9 mouse cellular contexts compared by ENCODE assay signal in genomic region chr15:80340348-80340747, GRCm38 (mm10). TPM values are rescaled to one million over a fixed set of nuclear protein-coding genes. Genes with fewer than 3 reads are reported as not detected.
DNase-seq lines count a peak whose midpoint lies in the region; ATAC-seq and TF ChIP-seq lines count a peak whose summit lies in the region.
"Had no signal": no experiment of that assay in that cellular context is flagged by ENCODE, and none has a peak within 500 bp of the region (broad histone marks: within the 10 kb centered on the region; RNA-seq: fewer than 3 reads in every experiment).

No protein-coding gene starts in this region.

- peak; percentile 62; the same call in 1 of the 2 replicates for TF ChIP-seq CTCF in cortical plate, adult 2 months (IDR thresholded peaks at IDR 0.05; ENCODE audit: extremely low read depth, insufficient read depth, low read length)

- H3K4me1 ChIP-seq in intestine, embryonic 14.5 days (replicated peaks; ENCODE audit: control insufficient read depth, insufficient read depth, low read length) = no peaks in the 10 kb centered on the region
- H3K4me1 ChIP-seq in intestine, embryonic 16.5 days (ENCODE audit: control insufficient read depth, insufficient read depth, low read length) = no peaks in the 10 kb centered on the region
- no peaks in the 10 kb centered on the region for H3K4me1 ChIP-seq in cortical plate, adult 2 months (ENCODE audit: control insufficient read depth, insufficient read depth, low read length)
- no peaks in the 10 kb centered on the region for H3K4me1 ChIP-seq in liver, embryonic 13.5 days (replicated peaks)

- no peak for TF ChIP-seq POLR2A in cortical plate, adult 2 months (IDR thresholded peaks at IDR 0.05; ENCODE audit: extremely low read depth, insufficient read depth, low read length)

- no peaks in the 10 kb centered on the region for H3K36me3 ChIP-seq in intestine, embryonic 14.5 days (ENCODE audit: control insufficient read depth, insufficient read depth, low read length)
- H3K36me3 ChIP-seq in intestine, embryonic 16.5 days (ENCODE audit: control insufficient read depth, insufficient read depth, low read length) = no peaks in the 10 kb centered on the region
- H3K36me3 ChIP-seq in liver, embryonic 13.5 days = no peaks in the 10 kb centered on the region

- 78% methylated on average over 2 of the region's 2 CpGs for WGBS in intestine, embryonic 14.5 days
- 80% methylated on average over 2 of the region's 2 CpGs for WGBS in intestine, embryonic 16.5 days
- WGBS in liver, embryonic 13.5 days (ENCODE audit: insufficient replicate concordance) = 62% methylated on average over 2 of the region's 2 CpGs

- DNase-seq in CD4-positive, CD25-positive, alpha-beta regulatory T cell, adult 2 months (ENCODE audit: low read depth, low spot score) = peak; percentile 73
- peak; percentile 74 for DNase-seq in intestine, embryonic 14.5 days (ENCODE audit: low spot score)
- peak; percentile 31 to 44 for DNase-seq in CD8-positive naive resting alpha-beta T cell, adult 2 months (ENCODE audit: low read depth in 2 of 2, low spot score in 2 of 2)
- DNase-seq in liver, embryonic 13.5 days = peak; percentile 22
- DNase-seq in testis, postnatal 10 days (ENCODE audit: low spot score) = peak; percentile 73

- no peaks in the 10 kb centered on the region for H3K27me3 ChIP-seq in intestine, embryonic 14.5 days (replicated peaks; ENCODE audit: control insufficient read depth, insufficient read depth, low read length)
- H3K27me3 ChIP-seq in intestine, embryonic 16.5 days (replicated peaks; ENCODE audit: control insufficient read depth, insufficient read depth, low read length) = no peaks in the 10 kb centered on the region
- no peaks in the 10 kb centered on the region for H3K27me3 ChIP-seq in liver, embryonic 13.5 days

- H3K9me3 ChIP-seq in intestine, embryonic 14.5 days (ENCODE audit: control insufficient read depth, low read length) = no peaks in the 10 kb centered on the region
- H3K9me3 ChIP-seq in intestine, embryonic 16.5 days (ENCODE audit: control insufficient read depth, low read length) = no peaks in the 10 kb centered on the region
- no peaks in the 10 kb centered on the region for H3K9me3 ChIP-seq in liver, embryonic 13.5 days (replicated peaks)

- H3K4me3 ChIP-seq in intestine, embryonic 14.5 days (ENCODE audit: low read depth, low read length) = no peak overlapping the region
- H3K4me3 ChIP-seq in intestine, embryonic 16.5 days (ENCODE audit: low read length) = no peak overlapping the region
- H3K4me3 ChIP-seq in cortical plate, adult 2 months (ENCODE audit: insufficient read depth, low read length) = no peak overlapping the region
- no peak overlapping the region for H3K4me3 ChIP-seq in liver, embryonic 13.5 days (replicated peaks)

- H3K4me2 ChIP-seq in intestine, embryonic 14.5 days (ENCODE audit: low read length) = no peak overlapping the region
- no peak overlapping the region for H3K4me2 ChIP-seq in intestine, embryonic 16.5 days (ENCODE audit: low read depth, low read length)
- H3K4me2 ChIP-seq in liver, embryonic 13.5 days = no peak overlapping the region

- no peak for ATAC-seq in CD4-positive, CD25-positive, alpha-beta regulatory T cell, adult 4 months
- ATAC-seq in intestine, embryonic 14.5 days (replicated peaks; ENCODE audit: low FRiP score, low TSS enrichment, low read depth) = no peak
- no peak for ATAC-seq in intestine, embryonic 16.5 days
- no peak for ATAC-seq in liver, embryonic 13.5 days (ENCODE audit: low read depth)

- H3K9ac ChIP-seq in intestine, embryonic 14.5 days (ENCODE audit: low read length) = no peak overlapping the region
- H3K9ac ChIP-seq in intestine, embryonic 16.5 days (ENCODE audit: low read depth, low read length) = no peak overlapping the region
- H3K9ac ChIP-seq in liver, embryonic 13.5 days = no peak overlapping the region

- no peak overlapping the region for H3K27ac ChIP-seq in intestine, embryonic 14.5 days (ENCODE audit: low read depth)
- H3K27ac ChIP-seq in intestine, embryonic 16.5 days (ENCODE audit: low read length) = no peak overlapping the region
- no peak overlapping the region for H3K27ac ChIP-seq in cortical plate, adult 2 months (ENCODE audit: insufficient read depth, low read length)
- no peak overlapping the region for H3K27ac ChIP-seq in liver, embryonic 13.5 days

RNA-seq across cellular contexts. Expression of gene Cacna1i, which starts 53.3 kb away (rescaled TPM):
- polyA plus RNA-seq in CD4-positive, CD25-positive, alpha-beta regulatory T cell, adult 4 months (2017; shearing (Covaris generic)) = not detected
- polyA plus RNA-seq in intestine, embryonic 14.5 days (2014; fragmentation: Nextera tagmentation; extraction: Ambion mirVana) = not detected in 2 replicates
- 0.05 TPM in 1 of 2 replicates, not detected in the other for polyA plus RNA-seq in intestine, embryonic 16.5 days (2015; fragmentation: Nextera tagmentation; extraction: Ambion mirVana)
- polyA plus RNA-seq in cortical plate, adult 2 months (2012; rRNA removed) = 32.0 and 36.5 TPM in 2 replicates
- not detected in 2 replicates for polyA plus RNA-seq in liver, embryonic 13.5 days (2015; fragmentation: Nextera tagmentation; extraction: Ambion mirVana)
- polyA plus RNA-seq: heart, embryonic 14.5 days had no signal

Comparison
In these comparisons a context has a peak if more than half of its experiments do, and no peak if none do; other contexts are left out.
1. DNase-seq: peak in every context shown above with its lines; median percentile 74 in intestine, embryonic 14.5 days; 73 in CD4-positive, CD25-positive, alpha-beta regulatory T cell, adult 2 months; 73 in testis, postnatal 10 days; 38 in CD8-positive naive resting alpha-beta T cell, adult 2 months; 22 in liver, embryonic 13.5 days.
2. RNA of gene Cacna1i, which starts 53.3 kb away (polyA plus RNA-seq): 32.0 to 36.5 TPM in cortical plate, adult 2 months; not detected in CD4-positive, CD25-positive, alpha-beta regulatory T cell, adult 4 months, not detected in liver, embryonic 13.5 days, not detected in intestine, embryonic 14.5 days and 0.05 TPM in intestine, embryonic 16.5 days; every median in the first group is over 10 times any median in the second.